Comparison of ENCODE assay signal across 17 mouse cellular contexts in the genomic region with DNA sequence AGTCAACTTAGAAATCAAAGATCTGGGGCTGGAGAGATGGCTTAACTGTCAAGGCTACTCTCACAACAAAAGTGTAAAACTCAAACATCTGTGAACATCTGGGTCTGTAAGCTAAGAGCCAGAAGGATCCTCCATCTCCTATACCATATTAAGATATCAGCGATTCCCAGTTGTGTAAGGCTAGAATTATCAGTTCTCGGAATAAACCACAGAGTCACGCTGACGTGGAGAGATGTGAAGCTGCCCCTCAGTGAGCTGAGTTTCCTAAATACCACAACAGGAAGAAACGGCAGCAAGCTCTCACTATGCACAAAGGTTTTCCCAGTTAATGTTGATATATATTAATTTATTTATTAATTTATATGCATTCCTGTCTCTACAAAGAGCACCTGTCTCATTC. TPM values are rescaled to one million over a fixed set of nuclear protein-coding genes. Genes with fewer than 3 reads are reported as not detected.
DNase-seq lines count a peak whose midpoint lies in the region; ATAC-seq and TF ChIP-seq lines count a peak whose summit lies in the region.
"Had no signal": no experiment of that assay in that cellular context is flagged by ENCODE, and none has a peak within 500 bp of the region (broad histone marks: within the 10 kb centered on the region; RNA-seq: fewer than 3 reads in every experiment).

No protein-coding gene starts in this region.

- peak; percentile 89 for ATAC-seq in erythroblast, adult 5-6 weeks (replicated peaks; ENCODE audit: low FRiP score, poor library complexity, severe bottlenecking)
- peak; percentile 91 for ATAC-seq in liver, embryonic 14.5 days (ENCODE audit: insufficient read depth)
- ATAC-seq: forebrain, embryonic 16.5 days; inflammation-experienced regulatory T-cells, adult 6 months had no signal

- H3K36me3 ChIP-seq in liver, embryonic 14.5 days (replicated peaks; ENCODE audit: control insufficient read depth, insufficient read depth, low read depth): peaks cover 5% of the 10 kb centered on the region; the same call in 1 of the 2 replicates
- H3K36me3 ChIP-seq: embryonic facial prominence, embryonic 13.5 days had no signal

- peak overlapping the region; percentile 73 for H3K4me2 ChIP-seq in liver, embryonic 14.5 days (ENCODE audit: low read depth)
- H3K4me2 ChIP-seq: embryonic facial prominence, embryonic 13.5 days; midbrain, embryonic 11.5 days had no signal

- WGBS in liver, embryonic 14.5 days (ENCODE audit: insufficient replicate concordance): 9% methylated on average over 5 of the region's 5 CpGs

- TF ChIP-seq EP300 in liver, embryonic 14.5 days (IDR thresholded peaks at IDR 0.05; ENCODE audit: low read depth): peak; percentile 99

- H3K9ac ChIP-seq in liver, embryonic 14.5 days (replicated peaks): peak overlapping the region; percentile 62
- H3K9ac ChIP-seq: embryonic facial prominence, embryonic 13.5 days had no signal

- DNase-seq in lung, postnatal 36 days: peak; percentile 38
- DNase-seq in lung, adult 18-20 months: no peak
- peak; percentile 91 to 95 (median 92) for DNase-seq in liver, embryonic 14.5 days (ENCODE audit: low read depth in 3 of 3, low spot score in 3 of 3)
- peak; percentile 14 for DNase-seq in yolk sac, embryonic 10.5 days (ENCODE audit: low spot score)
- DNase-seq in thymus, postnatal 25 days: no peak
- no peak for DNase-seq in embryo, embryonic 10 days (ENCODE audit: low spot score)
- DNase-seq in gastrocnemius, postnatal 25 days: no peak
- DNase-seq: cerebellum, postnatal 25 days; gastrocnemius, postnatal 36 days; heart, postnatal 36 days; kidney, postnatal 25 days; thymus, adult 18-20 months had no signal

- peak overlapping the region; percentile 95 for H3K27ac ChIP-seq in liver, embryonic 14.5 days
- H3K27ac ChIP-seq: embryonic facial prominence, embryonic 13.5 days had no signal

- H3K27me3 ChIP-seq in liver, embryonic 14.5 days (ENCODE audit: control insufficient read depth, insufficient read depth, low read length): no peaks in the 10 kb centered on the region
- H3K27me3 ChIP-seq: embryonic facial prominence, embryonic 13.5 days had no signal

- no peak for TF ChIP-seq CTCF in liver, embryonic 14.5 days (IDR thresholded peaks at IDR 0.05; ENCODE audit: low read depth)

- peak overlapping the region in 1 of 2 experiments; percentile 36; a peak in 2 of 4 replicates for H3K4me3 ChIP-seq in liver, embryonic 14.5 days (ENCODE audit: insufficient read depth in 1 of 2, low read depth in 2 of 2, low read length in 2 of 2)
- H3K4me3 ChIP-seq: embryonic facial prominence, embryonic 13.5 days had no signal

- peaks cover 51 to 54% of the 10 kb centered on the region in 2 experiments for H3K4me1 ChIP-seq in liver, embryonic 14.5 days (replicated peaks; ENCODE audit: control insufficient read depth in 2 of 2, insufficient read depth in 2 of 2, low read length in 1 of 2)

- no peaks in the 10 kb centered on the region for H3K9me3 ChIP-seq in liver, embryonic 14.5 days (ENCODE audit: control insufficient read depth, low read length)
- H3K9me3 ChIP-seq: embryonic facial prominence, embryonic 13.5 days had no signal

RNA-seq across cellular contexts. Expression of a gene that starts 10.9 kb away (rescaled TPM):
- 115 and 138 TPM in 2 replicates for total RNA-seq in erythroblast, adult 5-6 weeks (2015; ENCODE audit: low replicate concordance)
- total RNA-seq in erythroblast, adult 5-6 weeks (2017; ENCODE audit: low replicate concordance): 122 and 195 TPM in 2 replicates
- 26.3 and 41.3 TPM in 2 replicates for polyA plus RNA-seq in liver, embryonic 14.5 days (2012; rRNA removed)
- 89.6 and 101 TPM in 2 replicates for polyA plus RNA-seq in liver, embryonic 14.5 days (2014; fragmentation: Nextera tagmentation; extraction: Ambion mirVana)
- total RNA-seq in gastrocnemius, postnatal 25 days (2021): 10 to 100 TPM in 1 of 2 experiments, under 1 TPM in 1; 1.00 to 12.7 TPM

Comparison
In these comparisons a context has a peak if more than half of its experiments do, and no peak if none do; other contexts are left out.
1. DNase-seq: peak in lung, postnatal 36 days (single experiment), liver, embryonic 14.5 days (3 of 3) and yolk sac, embryonic 10.5 days (single experiment); none in lung, adult 18-20 months (0 of 2), thymus, postnatal 25 days (single experiment), embryo, embryonic 10 days (single experiment) and gastrocnemius, postnatal 25 days (single experiment).
2. RNA of a gene that starts 10.9 kb away (total RNA-seq): 115 to 195 TPM in erythroblast, adult 5-6 weeks; 1.00 to 12.7 TPM in gastrocnemius, postnatal 25 days; every median in the first group is over 4 times any median in the second.